Mouse (Mus musculus) neural tube, embryonic 10.5 days (tissue): ENCODE data around the gene Plagl2.
"Not testable (repeated sequence)": the region's sequence is repeated elsewhere in the genome, so short reads cannot be mapped to it uniquely, and the experiment has no call there.

Experiments
- DNase-seq: peaks from one replicate; pipeline ENCODE4 v3.0.0-alpha.2; 2017; ENCODE audit warnings: low spot score; ENCODE audit errors: extremely low spot score

Plagl2 gene

GRCm38 (mm10) chr2:153241250-153242014, at the start of gene Plagl2, which contains the start of gene Pofut1:
Plagl2 (minus strand) TSS chr2:153241426.
Pofut1 (plus strand) TSS chr2:153241533.
- peak; percentile 89 for DNase-seq

GRCm38 (mm10) chr2:153287835-153288234, 46.6 kb upstream of the Plagl2 start:
- DNase-seq = no peak

GRCm38 (mm10) chr2:153286524-153286923, 45.3 kb upstream of the Plagl2 start:
- no peak for DNase-seq

- no peak for DNase-seq
These were observed 42.7 kb upstream of the Plagl2 start for GRCm38 (mm10) chr2:153283919-153284318.

- DNase-seq = no peak
These were observed 37.1 kb upstream of the Plagl2 start for GRCm38 (mm10) chr2:153278357-153278756.

- DNase-seq = not testable (repeated sequence)
These were observed 35.6 kb upstream of the Plagl2 start for GRCm38 (mm10) chr2:153276846-153277245.

- no peak for DNase-seq
These were observed 35.2 kb upstream of the Plagl2 start for GRCm38 (mm10) chr2:153276440-153276839.

GRCm38 (mm10) chr2:153275577-153275976, 34.4 kb upstream of the Plagl2 start:
- not testable (repeated sequence) for DNase-seq

- no peak for DNase-seq
These were observed 33.7 kb upstream of the Plagl2 start for GRCm38 (mm10) chr2:153274919-153275247.

GRCm38 (mm10) chr2:153274200-153274918, 33.1 kb upstream of the Plagl2 start:
- DNase-seq = not testable (repeated sequence)

GRCm38 (mm10) chr2:153270231-153270915, 29.1 kb upstream of the Plagl2 start:
- not testable (repeated sequence) for DNase-seq

GRCm38 (mm10) chr2:153267331-153267730, 26.1 kb upstream of the Plagl2 start:
- no peak for DNase-seq

GRCm38 (mm10) chr2:153263053-153263452, 21.8 kb upstream of the Plagl2 start:
- DNase-seq = no peak

- DNase-seq = no peak
These were observed 18.8 kb upstream of the Plagl2 start for GRCm38 (mm10) chr2:153259864-153260674.

- DNase-seq = no peak
These were observed 18.0 kb upstream of the Plagl2 start for GRCm38 (mm10) chr2:153259030-153259863.

- DNase-seq = no peak
These were observed 15.4 kb upstream of the Plagl2 start for GRCm38 (mm10) chr2:153256604-153257003.

- no peak for DNase-seq
These were observed 8.5 kb upstream of the Plagl2 start for GRCm38 (mm10) chr2:153249751-153250150.

- no peak for DNase-seq
These were observed 930 bp upstream of the Plagl2 start for GRCm38 (mm10) chr2:153242156-153242555.

- no peak for DNase-seq
These were observed 458 bp downstream of the Plagl2 start for GRCm38 (mm10) chr2:153240701-153241235.

GRCm38 (mm10) chr2:153239860-153240480, 1.3 kb downstream of the Plagl2 start:
- peak; percentile 43 for DNase-seq
